In the genomic region with DNA sequence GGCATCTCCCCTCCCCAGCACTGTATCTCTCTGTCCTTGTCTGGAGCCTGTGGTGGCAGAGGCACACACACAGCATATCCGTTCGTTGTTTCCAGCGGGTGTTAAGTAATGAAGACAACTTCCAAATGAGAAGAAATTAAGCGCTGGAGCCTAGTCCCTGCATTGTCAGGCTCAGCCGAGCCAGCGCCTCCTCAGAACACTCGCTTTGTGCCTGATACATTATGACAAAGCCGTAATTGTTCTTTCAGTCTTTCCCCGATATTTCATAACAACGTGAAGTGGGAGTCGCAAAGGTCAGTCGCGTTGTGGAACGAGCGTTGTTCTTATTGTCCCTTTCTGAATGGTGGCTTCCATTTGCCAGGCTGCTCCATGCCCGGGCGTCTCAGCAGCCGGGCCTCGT, we compare ENCODE assay signal across 16 mouse cellular contexts. TPM values are rescaled to one million over a fixed set of nuclear protein-coding genes. Genes with fewer than 3 reads are reported as not detected.
A peak's percentile ranks its signal among the peaks of the same experiment; 100 is the strongest.
DNase-seq lines count a peak whose midpoint lies in the region; ATAC-seq lines count a peak whose summit lies in the region.
"Had no signal": no experiment of that assay in that cellular context is flagged by ENCODE, and none has a peak within 500 bp of the region (broad histone marks: within the 10 kb centered on the region; RNA-seq: fewer than 3 reads in every experiment).

No protein-coding gene starts in this region.

- peak; percentile 3 to 11 for DNase-seq in cerebellum, postnatal 25 days
- DNase-seq in cerebellum, adult 9-10 months = no peak
- peak; percentile 44 for DNase-seq in layer of hippocampus, adult 11-12 months (ENCODE audit: low spot score)
- DNase-seq in layer of hippocampus, postnatal 25 days (ENCODE audit: extremely low spot score in 1 of 2, low spot score in 1 of 2) = no peak
- peak; percentile 28 for DNase-seq in right cerebral cortex, adult 18-20 months
- DNase-seq in right cerebral cortex, postnatal 4 days = no peak
- no peak for DNase-seq in ovary, postnatal 36 days (ENCODE audit: low spot score)
- DNase-seq: adrenal gland, postnatal 36 days; gastrocnemius, postnatal 36 days; kidney, adult 8-10 months; kidney, postnatal 14 days; thymus, postnatal 36 days had no signal

- ATAC-seq in megakaryocyte-erythroid progenitor cell, adult 5-6 weeks (replicated peaks; ENCODE audit: low FRiP score, low TSS enrichment, poor library complexity, severe bottlenecking) = no peak
- ATAC-seq: midbrain, embryonic 15.5 days had no signal

RNA-seq across cellular contexts. Expression of a gene that starts 13.7 kb away (rescaled TPM):
- total RNA-seq in layer of hippocampus, postnatal 25 days (2021) = 10 to 100 TPM; 30.1 to 32.2 TPM
- total RNA-seq in megakaryocyte-erythroid progenitor cell, adult 5-6 weeks (2014; fragmentation: Nextera tagmentation) = not detected in 2 replicates
- total RNA-seq in megakaryocyte-erythroid progenitor cell, adult 5-6 weeks (2017) = 0.09 TPM in 1 of 2 replicates, not detected in the other
- total RNA-seq: CH12.LX, MEL had no signal

Comparison
In these comparisons a context has a peak if more than half of its experiments do, and no peak if none do; other contexts are left out.
1. DNase-seq: peak in cerebellum, postnatal 25 days (2 of 2), layer of hippocampus, adult 11-12 months (single experiment) and right cerebral cortex, adult 18-20 months (single experiment); none in cerebellum, adult 9-10 months (single experiment), layer of hippocampus, postnatal 25 days (0 of 2), right cerebral cortex, postnatal 4 days (single experiment) and ovary, postnatal 36 days (single experiment).
2. RNA of a gene that starts 13.7 kb away (total RNA-seq): 30.1 to 32.2 TPM in layer of hippocampus, postnatal 25 days; 0.09 TPM in megakaryocyte-erythroid progenitor cell, adult 5-6 weeks; every median in the first group is over 10 times any median in the second.